Mouse (Mus musculus) megakaryocyte, embryonic 14.5 days (primary cell): Measurements from ENCODE around the gene Dnaaf1. TPM values are rescaled to one million over a fixed set of nuclear protein-coding genes. Genes with fewer than 3 reads are reported as not detected.

Experiments
- H3K27me3 ChIP-seq: replicated peaks from 2 replicates; pipeline ENCODE3; 2012; ENCODE audit warnings: inconsistent platforms
- H3K36me3 ChIP-seq: replicated peaks from 2 replicates; pipeline ENCODE3; 2012; ENCODE audit warnings: low read length, inconsistent platforms, mixed read lengths
- H3K4me1 ChIP-seq: 2 replicates; pipeline ENCODE4 v1.6.1; 2012; ENCODE audit warnings: inconsistent platforms
- H3K4me3 ChIP-seq: replicated peaks from 2 replicates; pipeline ENCODE3; 2012; ENCODE audit warnings: moderate library complexity, mild to moderate bottlenecking, inconsistent platforms
- H3K9me3 ChIP-seq: 2 replicates; pipeline ENCODE4 v1.6.1; 2012; ENCODE audit warnings: inconsistent platforms
- FLI1 ChIP-seq: IDR thresholded peaks from 2 replicates; pipeline ENCODE4 v1.6.1; 2012; ENCODE audit warnings: low read length, inconsistent platforms, mixed read lengths
- GATA1 ChIP-seq: IDR thresholded peaks from 3 replicates; pipeline ENCODE4 v1.6.1; 2012; ENCODE audit warnings: mixed read lengths, low read length, inconsistent platforms, borderline replicate concordance
- polyA plus RNA-seq: library from polyadenylated mRNA; stranded (reverse); fragments of >175 nt; gene quantifications from 2 replicates; pipeline ENCODE4 v1.2.3, GENCODE M21; 2012; ENCODE audit warnings: low replicate concordance; ENCODE audit not compliant: insufficient read depth

Gene Dnaaf1
- polyA plus RNA-seq, 1 experiment, result not detected

- no peak for TF ChIP-seq FLI1
- no peak for TF ChIP-seq GATA1
- Histone ChIP-seq H3K36me3 (peaks cover 61% of the 10 kb centered on the region), H3K4me3 (peak overlapping the region; percentile 76), H3K9me3 (no peaks in the 10 kb centered on the region), H3K27me3 (no peaks in the 10 kb centered on the region), H3K4me1 (peaks cover 82% of the 10 kb centered on the region)
Observed at GRCm38 (mm10) chr8:119569881-119570280, 5.2 kb upstream of the Dnaaf1 start.

- Histone ChIP-seq H3K4me1 (peaks cover 84% of the 10 kb centered on the region), H3K4me3 (peak overlapping the region; percentile 86), H3K9me3 (no peaks in the 10 kb centered on the region), H3K36me3 (peaks cover 48% of the 10 kb centered on the region), H3K27me3 (peaks cover 6% of the 10 kb centered on the region)
- no peak for TF ChIP-seq FLI1
- peak; percentile 41; the same call in 1 of the 3 replicates for TF ChIP-seq GATA1
Observed at GRCm38 (mm10) chr8:119571135-119571534, 3.9 kb upstream of the Dnaaf1 start.

GRCm38 (mm10) chr8:119572411-119572810 is 2.6 kb upstream of the Dnaaf1 start:
- H3K4me1 ChIP-seq, result peaks cover 84% of the 10 kb centered on the region
- H3K9me3 ChIP-seq, result no peaks in the 10 kb centered on the region
- TF ChIP-seq FLI1, result no peak
- no peak for TF ChIP-seq GATA1
- peaks cover 38% of the 10 kb centered on the region for H3K36me3 ChIP-seq
- H3K4me3 ChIP-seq, result peak overlapping the region; percentile 86
- peaks cover 15% of the 10 kb centered on the region for H3K27me3 ChIP-seq

- H3K36me3 ChIP-seq, result peaks cover 12% of the 10 kb centered on the region
- H3K4me1 ChIP-seq, result peaks cover 65% of the 10 kb centered on the region
- peak overlapping the region; percentile 95 for H3K4me3 ChIP-seq
- H3K27me3 ChIP-seq, result peaks cover 32% of the 10 kb centered on the region
- no peak for TF ChIP-seq GATA1
- no peak for TF ChIP-seq FLI1
- H3K9me3 ChIP-seq, result no peaks in the 10 kb centered on the region
Observed at GRCm38 (mm10) chr8:119575366-119575726, 311 bp downstream of the Dnaaf1 start.

- H3K4me3 ChIP-seq, result no peak overlapping the region
- TF ChIP-seq FLI1 (no peak), GATA1 (no peak)
- H3K9me3 ChIP-seq, result no peaks in the 10 kb centered on the region
- peaks cover 49% of the 10 kb centered on the region for H3K4me1 ChIP-seq
- peaks cover 38% of the 10 kb centered on the region for H3K27me3 ChIP-seq
- no peaks in the 10 kb centered on the region for H3K36me3 ChIP-seq
Observed at GRCm38 (mm10) chr8:119579096-119579495, 4.1 kb downstream of the Dnaaf1 start.

GRCm38 (mm10) chr8:119580441-119581161 is 5.6 kb downstream of the Dnaaf1 start:
- TF ChIP-seq GATA1, result no peak
- no peak for TF ChIP-seq FLI1
- Histone ChIP-seq H3K4me3 (no peak overlapping the region), H3K4me1 (peaks cover 47% of the 10 kb centered on the region), H3K27me3 (peaks cover 37% of the 10 kb centered on the region), H3K9me3 (no peaks in the 10 kb centered on the region), H3K36me3 (no peaks in the 10 kb centered on the region)

GRCm38 (mm10) chr8:119585901-119586300 is 10.9 kb downstream of the Dnaaf1 start:
- peaks cover 25% of the 10 kb centered on the region for H3K27me3 ChIP-seq
- H3K36me3 ChIP-seq, result no peaks in the 10 kb centered on the region
- no peak for TF ChIP-seq FLI1
- no peak for TF ChIP-seq GATA1
- H3K4me1 ChIP-seq, result peaks cover 53% of the 10 kb centered on the region
- H3K9me3 ChIP-seq, result no peaks in the 10 kb centered on the region
- peak overlapping the region; percentile 87 for H3K4me3 ChIP-seq

GRCm38 (mm10) chr8:119588321-119588720 is 13.3 kb downstream of the Dnaaf1 start:
- Histone ChIP-seq H3K4me3 (no peak overlapping the region), H3K36me3 (no peaks in the 10 kb centered on the region), H3K9me3 (no peaks in the 10 kb centered on the region), H3K4me1 (peaks cover 51% of the 10 kb centered on the region), H3K27me3 (peaks cover 24% of the 10 kb centered on the region)
- TF ChIP-seq GATA1 (no peak), FLI1 (no peak)

- Histone ChIP-seq H3K4me1 (peaks cover 54% of the 10 kb centered on the region), H3K9me3 (no peaks in the 10 kb centered on the region), H3K27me3 (peaks cover 24% of the 10 kb centered on the region), H3K4me3 (no peak overlapping the region), H3K36me3 (no peaks in the 10 kb centered on the region)
- TF ChIP-seq GATA1 (no peak), FLI1 (no peak)
Observed at GRCm38 (mm10) chr8:119588844-119589243, 13.8 kb downstream of the Dnaaf1 start.

GRCm38 (mm10) chr8:119590348-119590747 is 15.3 kb downstream of the Dnaaf1 start:
- H3K9me3 ChIP-seq, result no peaks in the 10 kb centered on the region
- no peak for TF ChIP-seq FLI1
- no peak for TF ChIP-seq GATA1
- peaks cover 24% of the 10 kb centered on the region for H3K27me3 ChIP-seq
- H3K4me1 ChIP-seq, result peaks cover 65% of the 10 kb centered on the region
- no peaks in the 10 kb centered on the region for H3K36me3 ChIP-seq
- H3K4me3 ChIP-seq, result peak overlapping the region; percentile 33

GRCm38 (mm10) chr8:119591456-119591855 is 16.4 kb downstream of the Dnaaf1 start:
- H3K27me3 ChIP-seq, result peaks cover 24% of the 10 kb centered on the region
- no peak overlapping the region for H3K4me3 ChIP-seq
- H3K9me3 ChIP-seq, result no peaks in the 10 kb centered on the region
- H3K36me3 ChIP-seq, result peaks cover 5% of the 10 kb centered on the region
- no peak for TF ChIP-seq GATA1
- TF ChIP-seq FLI1, result no peak
- H3K4me1 ChIP-seq, result peaks cover 68% of the 10 kb centered on the region
